Mouse (Mus musculus) kidney, embryonic 14.5 days (tissue): ENCODE data around the gene Scube3. TPM values are rescaled to one million over a fixed set of nuclear protein-coding genes. Genes with fewer than 3 reads are reported as not detected.
A peak's percentile ranks its signal among the peaks of the same experiment; 100 is the strongest.
"Not testable (repeated sequence)": the region's sequence is repeated elsewhere in the genome, so short reads cannot be mapped to it uniquely, and the experiment has no call there.

ENCODE experiments used
- ATAC-seq: fragments of 200-750 bp; cut with Nextera tagmentation; 2 replicates; pipeline ENCODE4 v1.8.0; 2017; ENCODE audit warnings: moderate number of reproducible peaks, mild to moderate bottlenecking, moderate TSS enrichment, moderate library complexity; ENCODE audit not compliant: low FRiP score, low TSS enrichment
- H3K27ac ChIP-seq: fragments of 300-500 bp; sonication (generic); 2 replicates; pipeline ENCODE4 v1.5.1; 2014; ENCODE audit warnings: low read depth, mild to moderate bottlenecking, low read length, moderate library complexity, mixed read lengths
- H3K27me3 ChIP-seq: fragments of 300-500 bp; sonication (generic); 2 replicates; pipeline ENCODE4 v1.6.1; 2014; ENCODE audit warnings: mild to moderate bottlenecking, low read length; ENCODE audit not compliant: control insufficient read depth, insufficient read depth
- H3K36me3 ChIP-seq: fragments of 300-500 bp; sonication (generic); 2 replicates; pipeline ENCODE4 v1.6.1; 2014; ENCODE audit warnings: low read length, mixed read lengths; ENCODE audit not compliant: control insufficient read depth, insufficient read depth
- H3K4me1 ChIP-seq: fragments of 300-500 bp; sonication (generic); 2 replicates; pipeline ENCODE4 v1.6.1; 2014; ENCODE audit warnings: low read length, mixed read lengths; ENCODE audit not compliant: control insufficient read depth, insufficient read depth
- H3K4me2 ChIP-seq: fragments of 300-500 bp; sonication (generic); replicated peaks from 2 replicates; pipeline ENCODE4 v1.6.1; 2014; ENCODE audit warnings: low read depth, mild to moderate bottlenecking, low read length
- H3K4me3 ChIP-seq: fragments of 300-500 bp; sonication (generic); 2 replicates; pipeline ENCODE4 v1.5.1; 2014; ENCODE audit warnings: mild to moderate bottlenecking, low read length
- H3K9ac ChIP-seq: fragments of 300-500 bp; sonication (generic); 2 replicates; pipeline ENCODE4 v1.6.1; 2014; ENCODE audit warnings: low read depth, mild to moderate bottlenecking, low read length, moderate library complexity
- H3K9me3 ChIP-seq: fragments of 300-500 bp; sonication (generic); 2 replicates; pipeline ENCODE4 v1.6.1; 2016; ENCODE audit warnings: low read length; ENCODE audit not compliant: control insufficient read depth
- WGBS: fragments of 180-500 bp; shearing (Covaris S2); extraction: QIAGEN DNeasy Blood & Tissue Kit; methylation state at CpG from one replicate; pipeline ENCODE4 v1.1.7; 2014; 5-methylcytosine and 5-hydroxymethylcytosine counted together
- polyA plus RNA-seq: library from polyadenylated mRNA; unstranded; fragments of >200 nt; fragmentation: Nextera tagmentation; extraction: Ambion mirVana; gene quantifications from 2 replicates; pipeline ENCODE4 v1.2.1, GENCODE M21; 2014

Scube3 gene
- polyA plus RNA-seq, 1 experiment from 2014 or later: 31.3 TPM

GRCm38 (mm10) chr17:28211921-28212341, 70.0 kb downstream of the Scube3 start:
- Histone ChIP-seq H3K27ac (no peak overlapping the region), H3K9ac (no peak overlapping the region; the same call in 1 of the 2 replicates), H3K4me2 (no peak overlapping the region), H3K27me3 (no peaks in the 10 kb centered on the region), H3K4me3 (no peak overlapping the region), H3K4me1 (peaks cover 15% of the 10 kb centered on the region), H3K9me3 (no peaks in the 10 kb centered on the region), H3K36me3 (no peaks in the 10 kb centered on the region)
- ATAC-seq: no peak
- WGBS: 62% methylated on average over 6 of the region's 6 CpGs

- Histone ChIP-seq H3K27ac (no peak overlapping the region), H3K9ac (no peak overlapping the region; the same call in 1 of the 2 replicates), H3K9me3 (no peaks in the 10 kb centered on the region), H3K4me1 (peaks cover 11% of the 10 kb centered on the region), H3K36me3 (no peaks in the 10 kb centered on the region), H3K4me2 (no peak overlapping the region), H3K27me3 (no peaks in the 10 kb centered on the region), H3K4me3 (no peak overlapping the region)
- 59% methylated on average over 9 of the region's 9 CpGs for WGBS
- no peak for ATAC-seq
Observed at GRCm38 (mm10) chr17:28212391-28212790, 70.5 kb downstream of the Scube3 start.

GRCm38 (mm10) chr17:28213236-28213635, 71.3 kb downstream of the Scube3 start:
- 39% methylated on average over 4 of the region's 4 CpGs for WGBS
- no peak overlapping the region for H3K4me3 ChIP-seq
- peaks cover 6% of the 10 kb centered on the region; the same call in 1 of the 2 replicates for H3K4me1 ChIP-seq
- no peaks in the 10 kb centered on the region for H3K27me3 ChIP-seq
- ATAC-seq: no peak
- H3K27ac ChIP-seq: no peak overlapping the region
- H3K9me3 ChIP-seq: no peaks in the 10 kb centered on the region
- H3K4me2 ChIP-seq: no peak overlapping the region
- no peak overlapping the region for H3K9ac ChIP-seq
- no peaks in the 10 kb centered on the region for H3K36me3 ChIP-seq

GRCm38 (mm10) chr17:28216791-28217190, 74.8 kb downstream of the Scube3 start:
- Histone ChIP-seq H3K27ac (no peak overlapping the region), H3K9me3 (no peaks in the 10 kb centered on the region), H3K9ac (no peak overlapping the region), H3K4me3 (no peak overlapping the region), H3K4me1 (no peaks in the 10 kb centered on the region), H3K36me3 (no peaks in the 10 kb centered on the region), H3K27me3 (no peaks in the 10 kb centered on the region), H3K4me2 (no peak overlapping the region)
- ATAC-seq: no peak
- 88% methylated on average over 9 of the region's 9 CpGs for WGBS

GRCm38 (mm10) chr17:28217721-28218649, 76.0 kb downstream of the Scube3 start:
- no peaks in the 10 kb centered on the region for H3K9me3 ChIP-seq
- peaks cover under 1% of the 10 kb centered on the region; the same call in 1 of the 2 replicates for H3K4me1 ChIP-seq
- H3K9ac ChIP-seq: no peak overlapping the region
- H3K4me2 ChIP-seq: no peak overlapping the region
- 29% methylated on average over 23 of the region's 23 CpGs for WGBS
- no peaks in the 10 kb centered on the region for H3K36me3 ChIP-seq
- no peak for ATAC-seq
- no peak overlapping the region for H3K27ac ChIP-seq
- no peak overlapping the region for H3K4me3 ChIP-seq
- H3K27me3 ChIP-seq: no peaks in the 10 kb centered on the region

GRCm38 (mm10) chr17:28222463-28222862, 80.5 kb downstream of the Scube3 start:
- not testable (repeated sequence) for H3K9ac ChIP-seq, ATAC-seq
- 90% methylated on average over 10 of the region's 10 CpGs for WGBS

GRCm38 (mm10) chr17:28223561-28224391, 81.8 kb downstream of the Scube3 start:
- WGBS: 1% methylated on average over 46 of the region's 46 CpGs
- Histone ChIP-seq H3K4me3 (peak overlapping the region; percentile 55), H3K36me3 (no peaks in the 10 kb centered on the region), H3K27me3 (no peaks in the 10 kb centered on the region), H3K9ac (peak overlapping the region; percentile 78), H3K4me2 (peak overlapping the region; percentile 96), H3K27ac (peak overlapping the region; percentile 74), H3K9me3 (no peaks in the 10 kb centered on the region), H3K4me1 (peaks cover 15% of the 10 kb centered on the region)
- peak; percentile 89 for ATAC-seq

More at GRCm38 (mm10) chr17:28222463-28222862, 80.5 kb downstream of the Scube3 start:
- H3K36me3 ChIP-seq, H3K27me3 ChIP-seq, H3K4me3 ChIP-seq, H3K9me3 ChIP-seq, H3K4me2 ChIP-seq, H3K27ac ChIP-seq: not testable (repeated sequence)
- H3K4me1 ChIP-seq: peaks cover 15% of the 10 kb centered on the region
